Comparison of ENCODE assay signal across 7 mouse cellular contexts in genomic region chr12:52602883-52603694, GRCm38 (mm10).
A peak's percentile ranks its signal among the peaks of the same experiment; 100 is the strongest.
DNase-seq lines count a peak whose midpoint lies in the region; ATAC-seq lines count a peak whose summit lies in the region.

No protein-coding gene starts in this region.

- peak; percentile 88 for ATAC-seq in intestine, embryonic 15.5 days
- peak; percentile 88 for ATAC-seq in midbrain, embryonic 11.5 days (ENCODE audit: low FRiP score)

- intact Hi-C loops in gastrocnemius, postnatal 36 days (cut with DNase I) = loop anchor here (10.0 kb wide), 2 partner anchors 232 to 292 kb away; no protein-coding TSS in a partner anchor
- intact Hi-C loops in left cerebral cortex, postnatal 36 days (cut with DNase I) = loop anchor here (1.0 to 2.0 kb wide), 2 partner anchors 96 to 100 kb away; partner anchors contain the start of genes Akap6 and Arhgap5

- H3K4me3 ChIP-seq in intestine, embryonic 15.5 days (replicated peaks) = peak overlapping the region; percentile 74
- H3K4me3 ChIP-seq in midbrain, embryonic 11.5 days (ENCODE audit: low read depth, low read length) = peak overlapping the region; percentile 82

- H3K4me2 ChIP-seq in intestine, embryonic 15.5 days (replicated peaks) = peak overlapping the region; percentile 82
- H3K4me2 ChIP-seq in midbrain, embryonic 11.5 days = peak overlapping the region; percentile 83

- H3K27ac ChIP-seq in intestine, embryonic 15.5 days = peak overlapping the region; percentile 95
- 0 out of 2 replicates have a peak overlapping the region, but pooled peaks have one; percentile 17 for H3K27ac ChIP-seq in midbrain, embryonic 11.5 days (ENCODE audit: low read depth, low read length)

- H3K27me3 ChIP-seq in intestine, embryonic 15.5 days (replicated peaks) = no peaks in the 10 kb centered on the region
- no peaks in the 10 kb centered on the region for H3K27me3 ChIP-seq in midbrain, embryonic 11.5 days (ENCODE audit: control insufficient read depth, insufficient read depth, low read length)

- peak; percentile 78 to 80 for DNase-seq in adrenal gland, adult 18-20 months (ENCODE audit: low spot score in 2 of 2)
- peak; percentile 93 for DNase-seq in embryo, embryonic 11 days
- DNase-seq in gastrocnemius, postnatal 36 days = peak; percentile 73 to 75
- peak; percentile 81 to 86 for DNase-seq in left cerebral cortex, postnatal 36 days (ENCODE audit: low spot score in 2 of 2)
- peak; percentile 98 for DNase-seq in midbrain, embryonic 11.5 days (ENCODE audit: low spot score, missing footprints)
- DNase-seq in skeletal muscle tissue, adult 2 months (ENCODE audit: low read depth, low spot score) = peak; percentile 94

- H3K4me1 ChIP-seq in intestine, embryonic 15.5 days (replicated peaks) = 0 out of 2 replicates have a peak, but pooled peaks cover 6% of the 10 kb centered on the region
- H3K4me1 ChIP-seq in midbrain, embryonic 11.5 days (ENCODE audit: control insufficient read depth, insufficient read depth, low read length) = peaks cover 6% of the 10 kb centered on the region

- no peaks in the 10 kb centered on the region for H3K9me3 ChIP-seq in intestine, embryonic 15.5 days
- no peaks in the 10 kb centered on the region for H3K9me3 ChIP-seq in midbrain, embryonic 11.5 days (ENCODE audit: control insufficient read depth, low read length)

- whole genome bisulfite sequencing in intestine, embryonic 15.5 days = under 1% methylated on average over 35 of the region's 35 CpGs
- under 1% methylated on average over 35 of the region's 35 CpGs for WGBS in midbrain, embryonic 11.5 days

- H3K36me3 ChIP-seq in intestine, embryonic 15.5 days = no peaks in the 10 kb centered on the region
- H3K36me3 ChIP-seq in midbrain, embryonic 11.5 days (ENCODE audit: control insufficient read depth, insufficient read depth, low read length) = no peaks in the 10 kb centered on the region

- H3K9ac ChIP-seq in intestine, embryonic 15.5 days = peak overlapping the region; percentile 75
- H3K9ac ChIP-seq in midbrain, embryonic 11.5 days (ENCODE audit: low read length) = peak overlapping the region; percentile 87

Comparison
In these comparisons a context has a peak if more than half of its experiments do, and no peak if none do; other contexts are left out.
1. Peak in every context shown above with its lines: DNase-seq, ATAC-seq, H3K4me3 ChIP-seq and H3K27ac ChIP-seq.